Mouse (Mus musculus) heart, postnatal 4 days (tissue): ENCODE measurements around the gene Htra2. TPM values are rescaled to one million over a fixed set of nuclear protein-coding genes. Genes with fewer than 3 reads are reported as not detected.
A peak's percentile ranks its signal among the peaks of the same experiment; 100 is the strongest.

ENCODE experiments used
- DNase-seq: peaks from one replicate; pipeline ENCODE4 v3.0.0; 2021
- total RNA-seq, 2 experiments: library from RNA; stranded (reverse); gene quantifications; 2 replicates each; pipeline ENCODE4 v1.2.3; 2021

Htra2 gene
- total RNA-seq, 2 experiments from 2014 or later: 42.6 to 43.5 TPM

- DNase-seq: no peak
Measured at GRCm38 (mm10) chr6:83069488-83070246, 14.6 kb upstream of the Htra2 start.

- DNase-seq: no peak
Measured at GRCm38 (mm10) chr6:83068706-83069487, 13.8 kb upstream of the Htra2 start.

GRCm38 (mm10) chr6:83068221-83068620, 13.1 kb upstream of the Htra2 start:
- DNase-seq: no peak

- DNase-seq: no peak
Measured at GRCm38 (mm10) chr6:83066441-83066840, 11.4 kb upstream of the Htra2 start.

GRCm38 (mm10) chr6:83065995-83066394, 10.9 kb upstream of the Htra2 start:
- no peak for DNase-seq

GRCm38 (mm10) chr6:83058725-83059124, 3.7 kb upstream of the Htra2 start:
- DNase-seq: no peak

GRCm38 (mm10) chr6:83057790-83058189, 2.7 kb upstream of the Htra2 start, which contains the start of gene Dqx1:
Gene Dqx1, plus strand, starts transcription at chr6:83057844.
- no peak for DNase-seq

- DNase-seq: peak; percentile 95
Measured at GRCm38 (mm10) chr6:83054074-83054851, 810 bp downstream of the Htra2 start, which contains the start of gene Aup1. Gene Aup1, plus strand, starts transcription at chr6:83054521.

GRCm38 (mm10) chr6:83053136-83053960, 1.7 kb downstream of the Htra2 start:
- no peak for DNase-seq

- no peak for DNase-seq
Measured at GRCm38 (mm10) chr6:83049367-83049766, 5.7 kb downstream of the Htra2 start.

GRCm38 (mm10) chr6:83044742-83045141, 10.3 kb downstream of the Htra2 start:
- peak; percentile 37 for DNase-seq

GRCm38 (mm10) chr6:83043993-83044392, 11.1 kb downstream of the Htra2 start:
- no peak for DNase-seq

- no peak for DNase-seq
Measured at GRCm38 (mm10) chr6:83043561-83043960, 11.5 kb downstream of the Htra2 start.

- no peak for DNase-seq
Measured at GRCm38 (mm10) chr6:83040601-83041000, 14.5 kb downstream of the Htra2 start.

GRCm38 (mm10) chr6:83038496-83039012, 16.5 kb downstream of the Htra2 start:
- peak; percentile 92 for DNase-seq

- DNase-seq: no peak
Measured at GRCm38 (mm10) chr6:83037188-83037587, 17.9 kb downstream of the Htra2 start.

- DNase-seq: no peak
Measured at GRCm38 (mm10) chr6:83034463-83035055, 20.5 kb downstream of the Htra2 start.

GRCm38 (mm10) chr6:83033249-83034185, 21.6 kb downstream of the Htra2 start, which contains the start of the genes Dok1 and Loxl3:
Gene Dok1, minus strand, starts transcription at chr6:83033471.
Gene Loxl3, plus strand, starts transcription at chr6:83034173.
- DNase-seq: peak; percentile 77

- DNase-seq: peak; percentile 49
Measured at GRCm38 (mm10) chr6:83032769-83033191, 22.3 kb downstream of the Htra2 start.
